Mouse (Mus musculus): ENCODE measurements around the gene Fcnb. TPM values are rescaled to one million over a fixed set of nuclear protein-coding genes. Genes with fewer than 3 reads are reported as not detected.

Gene Fcnb
- polyA plus RNA-seq, 1 experiment from 2014 or later: not detected

DNA sequence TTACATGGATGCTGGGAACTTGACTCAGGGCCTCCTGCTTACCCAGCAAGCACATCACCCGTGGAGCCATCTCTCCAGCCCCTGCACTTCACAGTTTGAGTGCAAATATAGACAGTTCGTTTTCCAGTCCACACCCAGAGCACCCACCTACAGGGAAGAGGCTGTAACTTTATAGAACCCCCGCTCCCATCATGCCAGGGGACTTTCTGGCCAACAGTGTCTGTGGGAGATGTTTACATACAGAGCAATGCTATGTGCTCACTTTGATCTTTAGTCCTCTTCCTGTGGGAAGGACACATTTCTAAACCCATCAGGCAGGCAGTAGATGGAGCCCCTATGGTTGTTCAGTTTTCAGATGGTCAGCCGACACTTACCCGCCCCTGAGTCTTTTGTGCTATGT, 18.0 kb downstream of the Fcnb start:
- H3K4me1 ChIP-seq (ENCODE audit: control insufficient read depth, insufficient read depth, low read length): 0 out of 2 replicates have a peak, but pooled peaks cover 4% of the 10 kb centered on the region
- ATAC-seq: no peak
- H3K4me2 ChIP-seq (ENCODE audit: low read length): no peak overlapping the region
- no peak overlapping the region for H3K9ac ChIP-seq (ENCODE audit: low read depth, low read length)
- no peaks in the 10 kb centered on the region for H3K27me3 ChIP-seq (ENCODE audit: control insufficient read depth, insufficient read depth, low read depth, low read length)
- H3K9me3 ChIP-seq (replicated peaks; ENCODE audit: control insufficient read depth, low read length, poor library complexity, severe bottlenecking): no peaks in the 10 kb centered on the region
- no peak overlapping the region for H3K4me3 ChIP-seq (ENCODE audit: low read depth, low read length)
- no peaks in the 10 kb centered on the region for H3K36me3 ChIP-seq (ENCODE audit: control insufficient read depth, insufficient read depth, low read length)
- WGBS: 67% methylated on average over 5 of the region's 5 CpGs
- H3K27ac ChIP-seq (ENCODE audit: low read length): peak overlapping the region; percentile 66

DNA sequence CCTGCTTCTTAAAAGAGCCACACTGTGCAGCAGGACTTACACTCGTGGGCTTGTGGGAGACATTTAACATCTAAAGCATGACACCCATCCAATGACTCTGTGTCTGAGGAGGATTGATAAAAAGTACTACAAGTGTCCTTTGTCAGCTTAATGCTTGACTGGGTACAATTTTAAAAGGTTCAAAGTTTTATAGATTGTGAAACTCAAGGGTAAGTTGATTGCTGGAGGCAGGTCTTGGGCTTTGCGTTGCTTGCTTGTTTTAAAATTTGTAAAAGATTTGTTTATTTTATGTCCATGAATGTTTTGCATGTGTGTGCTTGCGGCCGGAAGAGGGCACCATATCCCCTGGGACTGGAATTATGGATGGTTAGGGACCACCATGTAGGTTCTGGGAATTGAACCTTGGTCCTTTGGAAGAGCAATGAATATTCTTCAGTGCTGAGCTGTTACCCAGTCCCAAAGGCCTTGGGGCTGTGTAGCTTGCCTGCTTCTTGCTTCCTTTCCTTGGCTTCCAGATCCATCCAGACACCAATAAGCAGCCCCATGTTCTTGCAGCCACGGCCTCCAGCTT, 19.5 kb downstream of the Fcnb start:
- 84% methylated on average over 5 of the region's 5 CpGs for WGBS
- Histone ChIP-seq H3K27me3 (ENCODE audit: control insufficient read depth, insufficient read depth, low read depth, low read length) (no peaks in the 10 kb centered on the region), H3K4me1 (ENCODE audit: control insufficient read depth, insufficient read depth, low read length) (0 out of 2 replicates have a peak, but pooled peaks cover 4% of the 10 kb centered on the region), H3K4me2 (ENCODE audit: low read length) (no peak overlapping the region), H3K9me3 (replicated peaks; ENCODE audit: control insufficient read depth, low read length, poor library complexity, severe bottlenecking) (no peaks in the 10 kb centered on the region), H3K36me3 (ENCODE audit: control insufficient read depth, insufficient read depth, low read length) (no peaks in the 10 kb centered on the region), H3K9ac (ENCODE audit: low read depth, low read length) (no peak overlapping the region), H3K27ac (ENCODE audit: low read length) (no peak overlapping the region), H3K4me3 (ENCODE audit: low read depth, low read length) (no peak overlapping the region)
- no peak for ATAC-seq

- H3K9me3 ChIP-seq (replicated peaks; ENCODE audit: control insufficient read depth, low read length, poor library complexity, severe bottlenecking): no peaks in the 10 kb centered on the region
- 85% methylated on average over 7 of the region's 7 CpGs for WGBS
- no peaks in the 10 kb centered on the region for H3K36me3 ChIP-seq (ENCODE audit: control insufficient read depth, insufficient read depth, low read length)
- no peak overlapping the region for H3K4me3 ChIP-seq (ENCODE audit: low read depth, low read length)
- no peak overlapping the region for H3K27ac ChIP-seq (ENCODE audit: low read length)
- 0 out of 2 replicates have a peak, but pooled peaks cover 4% of the 10 kb centered on the region for H3K4me1 ChIP-seq (ENCODE audit: control insufficient read depth, insufficient read depth, low read length)
- ATAC-seq: no peak
- H3K4me2 ChIP-seq (ENCODE audit: low read length): no peak overlapping the region
- H3K27me3 ChIP-seq (ENCODE audit: control insufficient read depth, insufficient read depth, low read depth, low read length): no peaks in the 10 kb centered on the region
- no peak overlapping the region for H3K9ac ChIP-seq (ENCODE audit: low read depth, low read length)
Observed at GRCm38 (mm10) chr2:28064339-28065080, 20.2 kb downstream of the Fcnb start.

- no peaks in the 10 kb centered on the region for H3K36me3 ChIP-seq (ENCODE audit: control insufficient read depth, insufficient read depth, low read length)
- no peak for ATAC-seq
- no peak overlapping the region for H3K4me3 ChIP-seq (ENCODE audit: low read depth, low read length)
- 0 out of 2 replicates have a peak, but pooled peaks cover 4% of the 10 kb centered on the region for H3K4me1 ChIP-seq (ENCODE audit: control insufficient read depth, insufficient read depth, low read length)
- no peak overlapping the region for H3K4me2 ChIP-seq (ENCODE audit: low read length)
- no peaks in the 10 kb centered on the region for H3K9me3 ChIP-seq (replicated peaks; ENCODE audit: control insufficient read depth, low read length, poor library complexity, severe bottlenecking)
- no peak overlapping the region for H3K9ac ChIP-seq (ENCODE audit: low read depth, low read length)
- H3K27me3 ChIP-seq (ENCODE audit: control insufficient read depth, insufficient read depth, low read depth, low read length): no peaks in the 10 kb centered on the region
- no peak overlapping the region for H3K27ac ChIP-seq (ENCODE audit: low read length)
- 93% methylated on average over 4 of the region's 4 CpGs for WGBS
Observed at GRCm38 (mm10) chr2:28063711-28064338, 20.9 kb downstream of the Fcnb start.

DNA sequence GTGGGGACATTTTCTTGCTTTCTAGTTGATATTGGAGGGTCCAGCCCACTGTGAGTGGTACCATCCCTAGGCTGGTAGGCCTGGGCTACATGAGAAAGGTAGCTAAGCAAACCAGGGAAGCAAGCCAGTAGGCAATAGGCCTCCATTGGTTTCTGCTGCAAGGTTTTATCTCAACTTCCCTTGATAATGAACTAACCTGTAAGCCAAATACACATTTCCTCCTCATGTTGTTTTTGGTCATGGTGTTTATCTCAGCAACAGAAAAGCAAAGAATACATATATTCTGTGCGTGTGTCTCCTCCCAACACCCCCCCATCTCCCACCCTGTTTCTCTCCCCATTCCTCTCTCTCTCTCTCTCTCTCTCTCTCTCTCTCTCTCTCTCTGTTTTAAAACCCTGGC, 24.8 kb downstream of the Fcnb start:
- ATAC-seq: no peak
- Histone ChIP-seq H3K4me2 (ENCODE audit: low read length) (no peak overlapping the region), H3K4me3 (ENCODE audit: low read depth, low read length) (no peak overlapping the region), H3K27ac (ENCODE audit: low read length) (no peak overlapping the region), H3K9me3 (replicated peaks; ENCODE audit: control insufficient read depth, low read length, poor library complexity, severe bottlenecking) (no peaks in the 10 kb centered on the region), H3K4me1 (ENCODE audit: control insufficient read depth, insufficient read depth, low read length) (no peaks in the 10 kb centered on the region), H3K9ac (ENCODE audit: low read depth, low read length) (no peak overlapping the region), H3K27me3 (ENCODE audit: control insufficient read depth, insufficient read depth, low read depth, low read length) (no peaks in the 10 kb centered on the region), H3K36me3 (ENCODE audit: control insufficient read depth, insufficient read depth, low read length) (no peaks in the 10 kb centered on the region)
- WGBS: 95% methylated on average over 1 of the region's 1 CpGs

DNA sequence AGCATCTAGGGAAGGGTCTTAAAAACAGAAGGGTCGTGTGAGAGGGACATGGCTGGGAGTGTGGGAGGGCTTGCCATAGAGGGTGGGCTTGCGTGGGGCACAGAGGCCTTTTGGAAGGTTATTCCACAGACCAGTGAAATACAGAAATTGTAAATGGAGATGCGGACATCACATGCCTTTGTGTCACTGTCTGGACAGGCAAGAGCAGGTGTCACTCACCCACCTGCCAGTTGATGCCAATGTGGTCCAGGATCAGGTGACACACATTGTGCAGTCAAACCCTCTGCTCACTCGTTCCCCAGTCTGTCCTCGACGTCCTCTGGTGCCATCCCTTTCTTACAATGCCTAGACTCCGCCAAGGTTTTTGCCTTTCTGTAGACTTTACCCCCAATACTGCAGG, 37.6 kb downstream of the Fcnb start:
- H3K4me1 ChIP-seq (ENCODE audit: control insufficient read depth, insufficient read depth, low read length): no peaks in the 10 kb centered on the region
- H3K27ac ChIP-seq (ENCODE audit: low read length): no peak overlapping the region
- 0 out of 2 replicates have a peak, but pooled peaks cover 4% of the 10 kb centered on the region for H3K9me3 ChIP-seq (replicated peaks; ENCODE audit: control insufficient read depth, low read length, poor library complexity, severe bottlenecking)
- H3K4me2 ChIP-seq (ENCODE audit: low read length): no peak overlapping the region
- no peak overlapping the region for H3K4me3 ChIP-seq (ENCODE audit: low read depth, low read length)
- H3K36me3 ChIP-seq (ENCODE audit: control insufficient read depth, insufficient read depth, low read length): no peaks in the 10 kb centered on the region
- no peak overlapping the region for H3K9ac ChIP-seq (ENCODE audit: low read depth, low read length)
- ATAC-seq: no peak
- WGBS: 80% methylated on average over 7 of the region's 7 CpGs
- no peaks in the 10 kb centered on the region for H3K27me3 ChIP-seq (ENCODE audit: control insufficient read depth, insufficient read depth, low read depth, low read length)

GRCm38 (mm10) chr2:28046311-28046710, 38.4 kb downstream of the Fcnb start:
- no peak overlapping the region for H3K27ac ChIP-seq (ENCODE audit: low read length)
- H3K36me3 ChIP-seq (ENCODE audit: control insufficient read depth, insufficient read depth, low read length): no peaks in the 10 kb centered on the region
- H3K9me3 ChIP-seq (replicated peaks; ENCODE audit: control insufficient read depth, low read length, poor library complexity, severe bottlenecking): 0 out of 2 replicates have a peak, but pooled peaks cover 4% of the 10 kb centered on the region
- 67% methylated on average over 6 of the region's 6 CpGs for WGBS
- no peaks in the 10 kb centered on the region for H3K27me3 ChIP-seq (ENCODE audit: control insufficient read depth, insufficient read depth, low read depth, low read length)
- no peak overlapping the region for H3K9ac ChIP-seq (ENCODE audit: low read depth, low read length)
- H3K4me3 ChIP-seq (ENCODE audit: low read depth, low read length): no peak overlapping the region
- no peak for ATAC-seq
- no peak overlapping the region for H3K4me2 ChIP-seq (ENCODE audit: low read length)
- no peaks in the 10 kb centered on the region for H3K4me1 ChIP-seq (ENCODE audit: control insufficient read depth, insufficient read depth, low read length)

GRCm38 (mm10) chr2:28044920-28045598, 39.6 kb downstream of the Fcnb start:
- Histone ChIP-seq H3K9me3 (replicated peaks; ENCODE audit: control insufficient read depth, low read length, poor library complexity, severe bottlenecking) (0 out of 2 replicates have a peak, but pooled peaks cover 4% of the 10 kb centered on the region), H3K27me3 (ENCODE audit: control insufficient read depth, insufficient read depth, low read depth, low read length) (no peaks in the 10 kb centered on the region), H3K4me1 (ENCODE audit: control insufficient read depth, insufficient read depth, low read length) (no peaks in the 10 kb centered on the region), H3K27ac (ENCODE audit: low read length) (no peak overlapping the region), H3K36me3 (ENCODE audit: control insufficient read depth, insufficient read depth, low read length) (no peaks in the 10 kb centered on the region), H3K4me3 (ENCODE audit: low read depth, low read length) (no peak overlapping the region), H3K4me2 (ENCODE audit: low read length) (no peak overlapping the region), H3K9ac (ENCODE audit: low read depth, low read length) (no peak overlapping the region)
- ATAC-seq: no peak
- WGBS: 84% methylated on average over 9 of the region's 9 CpGs

Data from midbrain, embryonic 16.5 days (tissue).